Mouse (Mus musculus) liver, postnatal 0 days (tissue): ENCODE results near the gene Elmo2.

Experiments used
- CTCF ChIP-seq: sonication (generic); IDR thresholded peaks from 2 replicates; pipeline ENCODE4 v1.5.1; 2016; ENCODE audit warnings: antibody characterized with exemption, low read depth
- EP300 ChIP-seq: IDR thresholded peaks from 2 replicates; pipeline ENCODE4 v1.6.1; 2016; ENCODE audit warnings: antibody characterized with exemption, low read depth, mild to moderate bottlenecking

- TF ChIP-seq CTCF (no peak), EP300 (no peak)
Measured at GRCm38 (mm10) chr2:165285621-165286020, 40.7 kb downstream of the Elmo2 start.
